Mouse (Mus musculus): ENCODE data around the gene Phf6.

GRCm38 (mm10) chrX:52934496-52934895 is 22.4 kb downstream of the Phf6 start:
- TF ChIP-seq CTCF (IDR thresholded peaks at IDR 0.05; ENCODE audit: low read depth, low read length), result no peak
- no peak for TF ChIP-seq POLR2A (IDR thresholded peaks at IDR 0.05; ENCODE audit: insufficient read depth, low read length)
- no peak for TF ChIP-seq EP300 (IDR thresholded peaks at IDR 0.05; ENCODE audit: insufficient read depth, low read depth, low read length)
